Comparison of ENCODE assay signal across 9 mouse cellular contexts in genomic region chr7:4844917-4845309, GRCm38 (mm10). TPM values are rescaled to one million over a fixed set of nuclear protein-coding genes. Genes with fewer than 3 reads are reported as not detected.
DNase-seq lines count a peak whose midpoint lies in the region; ATAC-seq lines count a peak whose summit lies in the region.
"Had no signal": no experiment of that assay in that cellular context is flagged by ENCODE, and none has a peak within 500 bp of the region (broad histone marks: within the 10 kb centered on the region; RNA-seq: fewer than 3 reads in every experiment).

No protein-coding gene starts in this region.

- peaks cover 28% of the 10 kb centered on the region for H3K27me3 ChIP-seq in embryonic facial prominence, embryonic 11.5 days (ENCODE audit: control insufficient read depth, insufficient read depth, low read length)
- peaks cover 10% of the 10 kb centered on the region for H3K27me3 ChIP-seq in hindbrain, embryonic 11.5 days (ENCODE audit: control insufficient read depth, insufficient read depth, low read length)
- H3K27me3 ChIP-seq in liver, embryonic 16.5 days (ENCODE audit: control insufficient read depth, insufficient read depth, low read depth, low read length): peaks cover 53% of the 10 kb centered on the region
- H3K27me3 ChIP-seq in neural tube, embryonic 15.5 days (replicated peaks): 0 out of 2 replicates have a peak, but pooled peaks cover 4% of the 10 kb centered on the region

- H3K4me3 ChIP-seq in embryonic facial prominence, embryonic 11.5 days (ENCODE audit: low read depth, low read length): peak overlapping the region; percentile 39
- H3K4me3 ChIP-seq in hindbrain, embryonic 11.5 days (ENCODE audit: low read depth, low read length): peak overlapping the region; percentile 58
- H3K4me3 ChIP-seq in liver, embryonic 16.5 days (ENCODE audit: low read depth, low read length): no peak overlapping the region
- peak overlapping the region; percentile 49 for H3K4me3 ChIP-seq in neural tube, embryonic 15.5 days (replicated peaks)

- peak; percentile 92 for DNase-seq in heart, adult 11 months
- no peak for DNase-seq in heart, adult 9 months (ENCODE audit: low spot score in 2 of 2)
- DNase-seq in embryonic facial prominence, embryonic 11.5 days (ENCODE audit: low spot score): peak; percentile 87
- DNase-seq in hindbrain, embryonic 11.5 days (ENCODE audit: low spot score): peak; percentile 90
- peak; percentile 88 to 92 for DNase-seq in layer of hippocampus, adult 8-10 months (ENCODE audit: low spot score in 2 of 2)
- no peak for DNase-seq in thymus, postnatal 10 days (ENCODE audit: low spot score in 2 of 2)

- H3K27ac ChIP-seq in embryonic facial prominence, embryonic 11.5 days (replicated peaks; ENCODE audit: low read depth, low read length): no peak overlapping the region
- H3K27ac ChIP-seq in hindbrain, embryonic 11.5 days (ENCODE audit: low read depth, low read length): peak overlapping the region; percentile 71
- H3K27ac ChIP-seq in liver, embryonic 16.5 days (ENCODE audit: low read length): no peak overlapping the region
- H3K27ac ChIP-seq in neural tube, embryonic 15.5 days (replicated peaks): peak overlapping the region; percentile 87

- under 1% methylated on average over 13 of the region's 13 CpGs for WGBS in embryonic facial prominence, embryonic 11.5 days
- under 1% methylated on average over 13 of the region's 13 CpGs for WGBS in hindbrain, embryonic 11.5 days
- WGBS in liver, embryonic 16.5 days (ENCODE audit: insufficient replicate concordance): 1% methylated on average over 13 of the region's 13 CpGs
- WGBS in neural tube, embryonic 15.5 days: 0% methylated on average over 13 of the region's 13 CpGs

- H3K4me1 ChIP-seq in embryonic facial prominence, embryonic 11.5 days (ENCODE audit: control insufficient read depth, insufficient read depth, low read length): peaks cover 10% of the 10 kb centered on the region
- H3K4me1 ChIP-seq in hindbrain, embryonic 11.5 days (replicated peaks; ENCODE audit: control insufficient read depth, insufficient read depth, low read length): peaks cover 3% of the 10 kb centered on the region
- no peaks in the 10 kb centered on the region; the same call in 1 of the 2 replicates for H3K4me1 ChIP-seq in liver, embryonic 16.5 days (ENCODE audit: control insufficient read depth, low read depth, low read length)
- peaks cover 37% of the 10 kb centered on the region for H3K4me1 ChIP-seq in neural tube, embryonic 15.5 days

- no peaks in the 10 kb centered on the region for H3K36me3 ChIP-seq in embryonic facial prominence, embryonic 11.5 days (replicated peaks; ENCODE audit: control insufficient read depth, insufficient read depth, low read depth, low read length)
- no peaks in the 10 kb centered on the region for H3K36me3 ChIP-seq in hindbrain, embryonic 11.5 days (ENCODE audit: control insufficient read depth, insufficient read depth, low read length)
- H3K36me3 ChIP-seq in liver, embryonic 16.5 days (ENCODE audit: control insufficient read depth, insufficient read depth): no peaks in the 10 kb centered on the region
- no peaks in the 10 kb centered on the region for H3K36me3 ChIP-seq in neural tube, embryonic 15.5 days

- H3K4me2 ChIP-seq in embryonic facial prominence, embryonic 11.5 days (ENCODE audit: low read depth, low read length): peak overlapping the region; percentile 86
- H3K4me2 ChIP-seq in hindbrain, embryonic 11.5 days (replicated peaks; ENCODE audit: low read depth, low read length): peak overlapping the region; percentile 90
- H3K4me2 ChIP-seq in liver, embryonic 16.5 days (ENCODE audit: low read depth, low read length): peak overlapping the region; percentile 17; the same call in 1 of the 2 replicates
- H3K4me2 ChIP-seq in neural tube, embryonic 15.5 days: peak overlapping the region; percentile 80

- H3K9me3 ChIP-seq in embryonic facial prominence, embryonic 11.5 days (replicated peaks; ENCODE audit: control insufficient read depth, low read length): no peaks in the 10 kb centered on the region
- no peaks in the 10 kb centered on the region for H3K9me3 ChIP-seq in hindbrain, embryonic 11.5 days (ENCODE audit: control insufficient read depth, low read length)
- no peaks in the 10 kb centered on the region for H3K9me3 ChIP-seq in liver, embryonic 16.5 days (replicated peaks; ENCODE audit: control insufficient read depth, low read length)
- H3K9me3 ChIP-seq in neural tube, embryonic 15.5 days (replicated peaks): no peaks in the 10 kb centered on the region

- peak; percentile 64 for ATAC-seq in embryonic facial prominence, embryonic 11.5 days (replicated peaks; ENCODE audit: insufficient number of reproducible peaks, low FRiP score, low TSS enrichment, low read depth)
- ATAC-seq in hindbrain, embryonic 11.5 days (ENCODE audit: low FRiP score): peak; percentile 77
- ATAC-seq in liver, embryonic 16.5 days (ENCODE audit: low read depth): no peak
- ATAC-seq in neural tube, embryonic 15.5 days (ENCODE audit: low FRiP score): peak; percentile 88

- no peak overlapping the region for H3K9ac ChIP-seq in embryonic facial prominence, embryonic 11.5 days (replicated peaks; ENCODE audit: low read length)
- peak overlapping the region; percentile 46; the same call in 1 of the 2 replicates for H3K9ac ChIP-seq in hindbrain, embryonic 11.5 days (ENCODE audit: low read depth, low read length)
- no peak overlapping the region for H3K9ac ChIP-seq in liver, embryonic 16.5 days (ENCODE audit: low read depth, low read length)
- H3K9ac ChIP-seq in neural tube, embryonic 15.5 days (replicated peaks): peak overlapping the region; percentile 73

RNA-seq across cellular contexts. Expression of gene Shisa7, which starts 0.4 kb away (rescaled TPM):
- 0.72 TPM in 2 replicates for polyA plus RNA-seq in embryonic facial prominence, embryonic 11.5 days (2014; fragmentation: Nextera tagmentation; extraction: Ambion mirVana)
- polyA plus RNA-seq in hindbrain, embryonic 11.5 days (2014; fragmentation: Nextera tagmentation; extraction: Ambion mirVana): 2.9 and 4.1 TPM in 2 replicates
- 100 to 1,000 TPM; 133 to 179 (median 153) TPM for total RNA-seq in layer of hippocampus, adult 8-10 months (2022)
- polyA plus RNA-seq in liver, embryonic 16.5 days (2015; fragmentation: Nextera tagmentation; extraction: Ambion mirVana): not detected in 2 replicates
- 10.6 and 11.3 TPM in 2 replicates for polyA plus RNA-seq in neural tube, embryonic 15.5 days (2015; fragmentation: Nextera tagmentation; extraction: Ambion mirVana)
- polyA plus RNA-seq: C2C12 had no signal

RNA-seq across cellular contexts. Expression of gene Isoc2b, which starts 25.1 kb away (rescaled TPM):
- 2.4 and 2.9 TPM in 2 replicates for polyA plus RNA-seq in embryonic facial prominence, embryonic 11.5 days (2014; fragmentation: Nextera tagmentation; extraction: Ambion mirVana)
- polyA plus RNA-seq in hindbrain, embryonic 11.5 days (2014; fragmentation: Nextera tagmentation; extraction: Ambion mirVana): 2.5 and 2.9 TPM in 2 replicates
- total RNA-seq in layer of hippocampus, adult 8-10 months (2022): 1 to 10 TPM; 4.7 to 8.9 (median 6.9) TPM
- polyA plus RNA-seq in liver, embryonic 16.5 days (2015; fragmentation: Nextera tagmentation; extraction: Ambion mirVana): 4.1 and 4.8 TPM in 2 replicates
- polyA plus RNA-seq in neural tube, embryonic 15.5 days (2015; fragmentation: Nextera tagmentation; extraction: Ambion mirVana): 3.7 and 5.9 TPM in 2 replicates

RNA-seq across cellular contexts. Expression of gene Isoc2a, which starts 32.0 kb away (rescaled TPM):
- polyA plus RNA-seq in embryonic facial prominence, embryonic 11.5 days (2014; fragmentation: Nextera tagmentation; extraction: Ambion mirVana): 0.70 and 0.72 TPM in 2 replicates
- polyA plus RNA-seq in hindbrain, embryonic 11.5 days (2014; fragmentation: Nextera tagmentation; extraction: Ambion mirVana): 1.1 TPM in 2 replicates
- total RNA-seq in layer of hippocampus, adult 8-10 months (2022): 10 to 100 TPM; 13.7 to 16.0 (median 14.2) TPM
- polyA plus RNA-seq in liver, embryonic 16.5 days (2015; fragmentation: Nextera tagmentation; extraction: Ambion mirVana): 0.49 and 0.89 TPM in 2 replicates
- polyA plus RNA-seq in neural tube, embryonic 15.5 days (2015; fragmentation: Nextera tagmentation; extraction: Ambion mirVana): 0.51 and 0.79 TPM in 2 replicates

RNA-seq across cellular contexts. Expression of gene Ube2s, which starts 32.5 kb away (rescaled TPM):
- 453 and 487 TPM in 2 replicates for polyA plus RNA-seq in embryonic facial prominence, embryonic 11.5 days (2014; fragmentation: Nextera tagmentation; extraction: Ambion mirVana)
- polyA plus RNA-seq in hindbrain, embryonic 11.5 days (2014; fragmentation: Nextera tagmentation; extraction: Ambion mirVana): 400 and 452 TPM in 2 replicates
- total RNA-seq in layer of hippocampus, adult 8-10 months (2022): 100 to 1,000 TPM; 113 to 119 (median 116) TPM
- 261 and 272 TPM in 2 replicates for polyA plus RNA-seq in liver, embryonic 16.5 days (2015; fragmentation: Nextera tagmentation; extraction: Ambion mirVana)
- polyA plus RNA-seq in neural tube, embryonic 15.5 days (2015; fragmentation: Nextera tagmentation; extraction: Ambion mirVana): 252 and 275 TPM in 2 replicates

RNA-seq across cellular contexts. Expression of gene Rpl28, which starts 52.2 kb away (rescaled TPM):
- polyA plus RNA-seq in embryonic facial prominence, embryonic 11.5 days (2014; fragmentation: Nextera tagmentation; extraction: Ambion mirVana): 149 and 169 TPM in 2 replicates
- polyA plus RNA-seq in hindbrain, embryonic 11.5 days (2014; fragmentation: Nextera tagmentation; extraction: Ambion mirVana): 186 and 191 TPM in 2 replicates
- 100 to 1,000 TPM; 350 to 553 (median 418) TPM for total RNA-seq in layer of hippocampus, adult 8-10 months (2022)
- polyA plus RNA-seq in liver, embryonic 16.5 days (2015; fragmentation: Nextera tagmentation; extraction: Ambion mirVana): 162 and 174 TPM in 2 replicates
- polyA plus RNA-seq in neural tube, embryonic 15.5 days (2015; fragmentation: Nextera tagmentation; extraction: Ambion mirVana): 224 and 255 TPM in 2 replicates

Comparison
In these comparisons a context has a peak if more than half of its experiments do, and no peak if none do; other contexts are left out.
1. DNase-seq: peak in heart, adult 11 months (single experiment), embryonic facial prominence, embryonic 11.5 days (single experiment), hindbrain, embryonic 11.5 days (single experiment) and layer of hippocampus, adult 8-10 months (2 of 2); none in heart, adult 9 months (0 of 2) and thymus, postnatal 10 days (0 of 2).
2. H3K27ac ChIP-seq: peak in hindbrain, embryonic 11.5 days (single experiment) and neural tube, embryonic 15.5 days (single experiment); none in embryonic facial prominence, embryonic 11.5 days (single experiment) and liver, embryonic 16.5 days (single experiment).
3. H3K4me2 ChIP-seq: peak in every context shown above with its lines; median percentile 90 in hindbrain, embryonic 11.5 days; 86 in embryonic facial prominence, embryonic 11.5 days; 80 in neural tube, embryonic 15.5 days; 17 in liver, embryonic 16.5 days.
4. H3K9ac ChIP-seq: peak in hindbrain, embryonic 11.5 days (single experiment) and neural tube, embryonic 15.5 days (single experiment); none in embryonic facial prominence, embryonic 11.5 days (single experiment) and liver, embryonic 16.5 days (single experiment).